Mouse (Mus musculus): ENCODE data around the gene Gna14. TPM values are rescaled to one million over a fixed set of nuclear protein-coding genes. Genes with fewer than 3 reads are reported as not detected.

Gene Gna14
- total RNA-seq (2015) (2.6 and 3.6 TPM in 2 replicates), total RNA-seq (2017) (1.7 TPM in 2 replicates)

- peak; percentile 81 for ATAC-seq (replicated peaks; ENCODE audit: poor library complexity)
Observed at GRCm38 (mm10) chr19:16435531-16436231, at the start of gene Gna14. Gene Gna14 (plus strand): TSS chr19:16435762.

GRCm38 (mm10) chr19:16386514-16386913 lies 49.0 kb upstream of the Gna14 start:
- no peak for ATAC-seq (replicated peaks; ENCODE audit: poor library complexity)

GRCm38 (mm10) chr19:16390192-16390795 lies 45.3 kb upstream of the Gna14 start:
- peak; percentile 79 for ATAC-seq (replicated peaks; ENCODE audit: poor library complexity)

- no peak for ATAC-seq (replicated peaks; ENCODE audit: poor library complexity)
Observed at GRCm38 (mm10) chr19:16394381-16394780, 41.2 kb upstream of the Gna14 start.

- ATAC-seq (replicated peaks; ENCODE audit: poor library complexity), result no peak
Observed at GRCm38 (mm10) chr19:16403101-16403500, 32.5 kb upstream of the Gna14 start.

- ATAC-seq (replicated peaks; ENCODE audit: poor library complexity), result peak; percentile 74
Observed at GRCm38 (mm10) chr19:16407727-16408126, 27.8 kb upstream of the Gna14 start.

GRCm38 (mm10) chr19:16411302-16411701 lies 24.3 kb upstream of the Gna14 start:
- no peak for ATAC-seq (replicated peaks; ENCODE audit: poor library complexity)

- no peak for ATAC-seq (replicated peaks; ENCODE audit: poor library complexity)
Observed at GRCm38 (mm10) chr19:16418086-16418663, 17.4 kb upstream of the Gna14 start.

- ATAC-seq (replicated peaks; ENCODE audit: poor library complexity), result no peak
Observed at GRCm38 (mm10) chr19:16425596-16425995, 10.0 kb upstream of the Gna14 start.

GRCm38 (mm10) chr19:16431368-16431767 lies 4.2 kb upstream of the Gna14 start:
- ATAC-seq (replicated peaks; ENCODE audit: poor library complexity), result no peak

GRCm38 (mm10) chr19:16434879-16435278 lies 683 bp upstream of the Gna14 start:
- ATAC-seq (replicated peaks; ENCODE audit: poor library complexity), result peak; percentile 54

GRCm38 (mm10) chr19:16436335-16437169 lies 990 bp downstream of the Gna14 start:
- ATAC-seq (replicated peaks; ENCODE audit: poor library complexity), result peak; percentile 6

GRCm38 (mm10) chr19:16437170-16437483 lies 1.6 kb downstream of the Gna14 start:
- peak; percentile 24; the same call in 1 of the 2 replicates for ATAC-seq (replicated peaks; ENCODE audit: poor library complexity)

- no peak for ATAC-seq (replicated peaks; ENCODE audit: poor library complexity)
Observed at GRCm38 (mm10) chr19:16437906-16438305, 2.3 kb downstream of the Gna14 start.

GRCm38 (mm10) chr19:16439278-16439677 lies 3.7 kb downstream of the Gna14 start:
- no peak for ATAC-seq (replicated peaks; ENCODE audit: poor library complexity)

- ATAC-seq (replicated peaks; ENCODE audit: poor library complexity), result no peak
Observed at GRCm38 (mm10) chr19:16439834-16440233, 4.3 kb downstream of the Gna14 start.

GRCm38 (mm10) chr19:16441329-16441728 lies 5.8 kb downstream of the Gna14 start:
- ATAC-seq (replicated peaks; ENCODE audit: poor library complexity), result no peak

- peak; percentile 23; the same call in 1 of the 2 replicates for ATAC-seq (replicated peaks; ENCODE audit: poor library complexity)
Observed at GRCm38 (mm10) chr19:16443335-16443734, 7.8 kb downstream of the Gna14 start.

GRCm38 (mm10) chr19:16446612-16447011 lies 11.1 kb downstream of the Gna14 start:
- no peak for ATAC-seq (replicated peaks; ENCODE audit: poor library complexity)

- 0 out of 2 replicates have a peak, but pooled peaks have one; percentile 7 for ATAC-seq (replicated peaks; ENCODE audit: poor library complexity)
Observed at GRCm38 (mm10) chr19:16447832-16448621, 12.5 kb downstream of the Gna14 start.
